ENCODE assay signal across 9 mouse cellular contexts in the genomic region with DNA sequence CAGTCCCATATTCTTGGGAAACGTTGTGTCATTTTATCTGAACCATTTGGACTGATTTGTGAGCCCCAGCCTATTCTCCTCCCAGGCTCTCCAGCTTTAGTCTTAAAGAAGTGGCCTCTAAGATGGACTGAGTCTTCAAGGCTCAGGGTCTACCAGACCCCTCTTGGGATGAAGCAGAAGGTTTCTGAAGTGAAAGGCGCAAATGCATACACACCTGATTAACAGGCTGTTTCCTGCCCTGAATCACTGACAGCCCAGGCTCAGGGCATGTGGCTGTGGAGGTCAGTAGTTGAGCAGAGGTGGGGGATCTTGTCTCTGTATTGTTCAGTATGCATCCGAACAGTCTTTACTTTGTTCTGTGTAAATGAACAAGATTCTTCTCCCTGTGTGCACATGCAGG. TPM values are rescaled to one million over a fixed set of nuclear protein-coding genes. Genes with fewer than 3 reads are reported as not detected.
DNase-seq lines count a peak whose midpoint lies in the region; ATAC-seq and TF ChIP-seq lines count a peak whose summit lies in the region.
"Had no signal": no experiment of that assay in that cellular context is flagged by ENCODE, and none has a peak within 500 bp of the region (broad histone marks: within the 10 kb centered on the region; RNA-seq: fewer than 3 reads in every experiment).

No protein-coding gene starts in this region.

- H3K4me3 ChIP-seq in heart, embryonic 12.5 days = no peak overlapping the region
- no peak overlapping the region for H3K4me3 ChIP-seq in ES-Bruce4 (ENCODE audit: low read depth, low read length)
- H3K4me3 ChIP-seq in hindbrain, embryonic 11.5 days (ENCODE audit: low read depth, low read length) = 0 out of 2 replicates have a peak overlapping the region, but pooled peaks have one; percentile 84
- no peak overlapping the region; the same call in 1 of the 2 replicates for H3K4me3 ChIP-seq in midbrain, embryonic 11.5 days (ENCODE audit: low read depth, low read length)

- no peak overlapping the region for H3K27ac ChIP-seq in heart, embryonic 12.5 days (ENCODE audit: poor library complexity, severe bottlenecking)
- H3K27ac ChIP-seq in ES-Bruce4 (ENCODE audit: insufficient read depth, low read length) = no peak overlapping the region
- no peak overlapping the region for H3K27ac ChIP-seq in hindbrain, embryonic 11.5 days (ENCODE audit: low read depth, low read length)
- H3K27ac ChIP-seq in midbrain, embryonic 11.5 days (ENCODE audit: low read depth, low read length) = no peak overlapping the region

- H3K4me1 ChIP-seq in heart, embryonic 12.5 days (replicated peaks) = peaks cover 22% of the 10 kb centered on the region
- peaks cover 6% of the 10 kb centered on the region for H3K4me1 ChIP-seq in ES-Bruce4 (ENCODE audit: control insufficient read depth, insufficient read depth, low read length)
- H3K4me1 ChIP-seq in hindbrain, embryonic 11.5 days (replicated peaks; ENCODE audit: control insufficient read depth, insufficient read depth, low read length) = peaks cover 4% of the 10 kb centered on the region; the same call in 1 of the 2 replicates
- H3K4me1 ChIP-seq in midbrain, embryonic 11.5 days (ENCODE audit: control insufficient read depth, insufficient read depth, low read length) = peaks cover 12% of the 10 kb centered on the region

- no peaks in the 10 kb centered on the region for H3K9me3 ChIP-seq in heart, embryonic 12.5 days (replicated peaks)
- H3K9me3 ChIP-seq in ES-Bruce4 (replicated peaks; ENCODE audit: control insufficient read depth, insufficient read depth, low read length, poor library complexity, severe bottlenecking) = no peaks in the 10 kb centered on the region
- no peaks in the 10 kb centered on the region for H3K9me3 ChIP-seq in hindbrain, embryonic 11.5 days (ENCODE audit: control insufficient read depth, low read length)
- H3K9me3 ChIP-seq in midbrain, embryonic 11.5 days (ENCODE audit: control insufficient read depth, low read length) = no peaks in the 10 kb centered on the region

- peak overlapping the region; percentile 86 for H3K4me2 ChIP-seq in heart, embryonic 12.5 days
- no peak overlapping the region for H3K4me2 ChIP-seq in hindbrain, embryonic 11.5 days (replicated peaks; ENCODE audit: low read depth, low read length)
- H3K4me2 ChIP-seq in midbrain, embryonic 11.5 days = peak overlapping the region; percentile 86

- 66% methylated on average over 3 of the region's 3 CpGs for WGBS in heart, embryonic 12.5 days
- WGBS in hindbrain, embryonic 11.5 days = 74% methylated on average over 3 of the region's 3 CpGs
- 80% methylated on average over 3 of the region's 3 CpGs for WGBS in midbrain, embryonic 11.5 days

- peaks cover 23% of the 10 kb centered on the region for H3K36me3 ChIP-seq in heart, embryonic 12.5 days
- H3K36me3 ChIP-seq in ES-Bruce4 (ENCODE audit: control insufficient read depth, insufficient read depth, low read length, poor library complexity, severe bottlenecking) = peaks cover 21% of the 10 kb centered on the region
- H3K36me3 ChIP-seq in hindbrain, embryonic 11.5 days (ENCODE audit: control insufficient read depth, insufficient read depth, low read length) = no peaks in the 10 kb centered on the region; the same call in 1 of the 2 replicates
- peaks cover 5% of the 10 kb centered on the region for H3K36me3 ChIP-seq in midbrain, embryonic 11.5 days (ENCODE audit: control insufficient read depth, insufficient read depth, low read length)

- intact Hi-C loops in heart, postnatal 14 days (cut with DNase I) = no loop called here

- TF ChIP-seq CTCF in ES-Bruce4 (IDR thresholded peaks at IDR 0.05; ENCODE audit: low read depth, low read length) = no peak

- H3K9ac ChIP-seq in heart, embryonic 12.5 days = 0 out of 2 replicates have a peak overlapping the region, but pooled peaks have one; percentile 99
- peak overlapping the region; percentile 99 for H3K9ac ChIP-seq in ES-Bruce4 (ENCODE audit: low read depth, poor library complexity, severe bottlenecking)
- no peak overlapping the region; the same call in 1 of the 2 replicates for H3K9ac ChIP-seq in hindbrain, embryonic 11.5 days (ENCODE audit: low read depth, low read length)
- peak overlapping the region; percentile 61; the same call in 1 of the 2 replicates for H3K9ac ChIP-seq in midbrain, embryonic 11.5 days (ENCODE audit: low read length)

- TF ChIP-seq POLR2A in ES-Bruce4 (IDR thresholded peaks at IDR 0.05; ENCODE audit: insufficient read depth, low read length) = no peak

- no peak for DNase-seq in heart, postnatal 14 days
- no peak for DNase-seq in hindbrain, embryonic 11.5 days (ENCODE audit: low spot score)
- no peak for DNase-seq in midbrain, embryonic 11.5 days (ENCODE audit: low spot score, missing footprints)
- DNase-seq in frontal cortex, postnatal 25 days (ENCODE audit: low spot score in 2 of 2) = no peak
- no peak for DNase-seq in MN1 (ENCODE audit: low spot score)

- no peak for TF ChIP-seq EP300 in ES-Bruce4 (IDR thresholded peaks at IDR 0.05; ENCODE audit: insufficient read depth, low read depth, low read length)

- no peaks in the 10 kb centered on the region for H3K27me3 ChIP-seq in heart, embryonic 12.5 days (replicated peaks)
- no peaks in the 10 kb centered on the region for H3K27me3 ChIP-seq in ES-Bruce4 (ENCODE audit: control insufficient read depth, insufficient read depth, low read length, poor library complexity, severe bottlenecking)
- no peaks in the 10 kb centered on the region for H3K27me3 ChIP-seq in hindbrain, embryonic 11.5 days (ENCODE audit: control insufficient read depth, insufficient read depth, low read length)
- no peaks in the 10 kb centered on the region for H3K27me3 ChIP-seq in midbrain, embryonic 11.5 days (ENCODE audit: control insufficient read depth, insufficient read depth, low read length)

- no peak for ATAC-seq in heart, embryonic 12.5 days (ENCODE audit: insufficient number of reproducible peaks, low FRiP score)
- no peak for ATAC-seq in hindbrain, embryonic 11.5 days (ENCODE audit: low FRiP score)
- ATAC-seq in midbrain, embryonic 11.5 days (ENCODE audit: low FRiP score) = peak; percentile 12; the same call in 1 of the 2 replicates
- ATAC-seq in megakaryocyte-erythroid progenitor cell, adult 5-6 weeks (replicated peaks; ENCODE audit: low FRiP score, low TSS enrichment, poor library complexity, severe bottlenecking) = no peak

RNA-seq across cellular contexts. Expression of gene Tfdp1, which starts 0.9 kb away (rescaled TPM):
- 105 and 114 TPM in 2 replicates for polyA plus RNA-seq in heart, embryonic 12.5 days (2016; fragmentation: Nextera tagmentation; extraction: Ambion mirVana)
- 10 to 100 TPM; 40.4 to 45.5 TPM for total RNA-seq in heart, postnatal 14 days (2021)
- 172 and 175 TPM in 2 replicates for polyA plus RNA-seq in ES-Bruce4 (2011; ENCODE audit: insufficient read depth, insufficient read length, low read depth, missing spikeins)
- polyA plus RNA-seq in hindbrain, embryonic 11.5 days (2014; fragmentation: Nextera tagmentation; extraction: Ambion mirVana) = 175 and 188 TPM in 2 replicates
- 215 and 223 TPM in 2 replicates for polyA plus RNA-seq in midbrain, embryonic 11.5 days (2014; fragmentation: Nextera tagmentation; extraction: Ambion mirVana)
- total RNA-seq in megakaryocyte-erythroid progenitor cell, adult 5-6 weeks (2014; fragmentation: Nextera tagmentation) = 260 and 273 TPM in 2 replicates
- 139 and 212 TPM in 2 replicates for total RNA-seq in megakaryocyte-erythroid progenitor cell, adult 5-6 weeks (2017)

RNA-seq across cellular contexts. Expression of gene Tmco3, which starts 49.7 kb away (rescaled TPM):
- 34.5 and 41.2 TPM in 2 replicates for polyA plus RNA-seq in heart, embryonic 12.5 days (2016; fragmentation: Nextera tagmentation; extraction: Ambion mirVana)
- total RNA-seq in heart, postnatal 14 days (2021) = 10 to 100 TPM; 22.0 to 26.6 TPM
- 12.7 and 15.1 TPM in 2 replicates for polyA plus RNA-seq in ES-Bruce4 (2011; ENCODE audit: insufficient read depth, insufficient read length, low read depth, missing spikeins)
- 36.0 and 37.1 TPM in 2 replicates for polyA plus RNA-seq in hindbrain, embryonic 11.5 days (2014; fragmentation: Nextera tagmentation; extraction: Ambion mirVana)
- 29.9 and 31.2 TPM in 2 replicates for polyA plus RNA-seq in midbrain, embryonic 11.5 days (2014; fragmentation: Nextera tagmentation; extraction: Ambion mirVana)
- total RNA-seq in megakaryocyte-erythroid progenitor cell, adult 5-6 weeks (2014; fragmentation: Nextera tagmentation) = 12.7 and 14.0 TPM in 2 replicates
- 4.2 and 8.1 TPM in 2 replicates for total RNA-seq in megakaryocyte-erythroid progenitor cell, adult 5-6 weeks (2017)

RNA-seq across cellular contexts. Expression of gene Dcun1d2, which starts 49.7 kb away (rescaled TPM):
- 28.3 and 29.6 TPM in 2 replicates for polyA plus RNA-seq in heart, embryonic 12.5 days (2016; fragmentation: Nextera tagmentation; extraction: Ambion mirVana)
- total RNA-seq in heart, postnatal 14 days (2021) = 10 to 100 TPM; 45.7 to 51.6 TPM
- 14.4 and 15.3 TPM in 2 replicates for polyA plus RNA-seq in ES-Bruce4 (2011; ENCODE audit: insufficient read depth, insufficient read length, low read depth, missing spikeins)
- 30.2 and 32.5 TPM in 2 replicates for polyA plus RNA-seq in hindbrain, embryonic 11.5 days (2014; fragmentation: Nextera tagmentation; extraction: Ambion mirVana)
- 31.0 and 33.0 TPM in 2 replicates for polyA plus RNA-seq in midbrain, embryonic 11.5 days (2014; fragmentation: Nextera tagmentation; extraction: Ambion mirVana)
- total RNA-seq in megakaryocyte-erythroid progenitor cell, adult 5-6 weeks (2014; fragmentation: Nextera tagmentation) = 19.3 and 20.2 TPM in 2 replicates
- total RNA-seq in megakaryocyte-erythroid progenitor cell, adult 5-6 weeks (2017) = 19.0 and 23.1 TPM in 2 replicates

RNA-seq across cellular contexts. Expression of gene Atp4b, which starts 58.9 kb away (rescaled TPM):
- 0.36 TPM in 1 of 2 replicates, not detected in the other for polyA plus RNA-seq in heart, embryonic 12.5 days (2016; fragmentation: Nextera tagmentation; extraction: Ambion mirVana)
- not detected for total RNA-seq in heart, postnatal 14 days (2021)
- not detected in 2 replicates for polyA plus RNA-seq in ES-Bruce4 (2011; ENCODE audit: insufficient read depth, insufficient read length, low read depth, missing spikeins)
- polyA plus RNA-seq in hindbrain, embryonic 11.5 days (2014; fragmentation: Nextera tagmentation; extraction: Ambion mirVana) = 0.11 TPM in 1 of 2 replicates, not detected in the other
- polyA plus RNA-seq in midbrain, embryonic 11.5 days (2014; fragmentation: Nextera tagmentation; extraction: Ambion mirVana) = 0.14 TPM in 1 of 2 replicates, not detected in the other
- total RNA-seq in megakaryocyte-erythroid progenitor cell, adult 5-6 weeks (2014; fragmentation: Nextera tagmentation) = 0.96 and 1.4 TPM in 2 replicates
- total RNA-seq in megakaryocyte-erythroid progenitor cell, adult 5-6 weeks (2017) = 0.80 and 1.1 TPM in 2 replicates
- polyA plus RNA-seq: CD4-positive, CD25-positive, alpha-beta regulatory T cell, adult 4 months had no signal
